Mouse (Mus musculus): ENCODE measurements around the gene Dars.

Dars gene

GRCm38 (mm10) chr1:128416584-128417532 is at the start of gene Dars:
TSS of gene Dars (minus strand) at chr1:128417368.
- peak; percentile 95 to 97 for DNase-seq

DNA sequence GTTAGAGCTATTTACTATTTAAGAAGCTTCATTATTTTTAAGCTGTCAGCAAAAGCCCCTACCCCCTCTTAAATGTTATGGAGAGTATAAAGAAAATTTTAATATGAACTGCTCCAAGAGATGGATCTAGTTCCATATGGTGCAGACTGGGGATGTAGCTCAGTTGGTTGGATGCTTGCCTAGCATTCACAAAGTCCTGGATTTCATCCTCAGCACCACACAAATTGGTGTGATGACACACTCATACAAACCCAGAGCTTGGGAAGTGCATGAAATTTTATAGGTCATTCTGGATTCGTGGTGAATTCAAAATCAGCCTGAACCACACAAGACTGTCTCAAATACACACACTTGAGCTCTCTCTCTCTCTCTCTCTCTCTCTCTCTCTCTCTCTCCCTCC is 49.7 kb upstream of the Dars start:
- no peak for DNase-seq

DNA sequence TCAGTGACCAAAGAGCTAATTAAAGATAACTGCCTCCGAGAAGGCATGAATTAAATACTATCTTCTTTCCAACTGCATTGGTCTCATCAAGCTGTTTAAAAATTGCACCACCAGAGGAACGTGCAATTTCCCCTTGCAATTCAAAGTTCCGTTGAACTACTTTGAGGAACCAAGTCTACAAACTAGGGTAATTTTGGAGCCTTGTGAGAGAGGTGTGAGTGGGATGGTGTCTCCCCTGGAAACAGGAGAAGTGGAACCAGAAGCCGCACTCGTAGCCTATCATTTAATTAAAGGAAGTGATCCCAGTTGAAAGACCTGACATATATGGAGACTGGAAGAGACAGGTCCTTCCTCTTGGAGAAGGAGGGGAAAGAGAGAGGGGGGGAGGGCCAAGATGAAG is 46.3 kb upstream of the Dars start:
- no peak for DNase-seq

- no peak for DNase-seq
Measured at GRCm38 (mm10) chr1:128462389-128462788, 45.2 kb upstream of the Dars start.

GRCm38 (mm10) chr1:128460780-128461179 is 43.6 kb upstream of the Dars start:
- no peak for DNase-seq

DNA sequence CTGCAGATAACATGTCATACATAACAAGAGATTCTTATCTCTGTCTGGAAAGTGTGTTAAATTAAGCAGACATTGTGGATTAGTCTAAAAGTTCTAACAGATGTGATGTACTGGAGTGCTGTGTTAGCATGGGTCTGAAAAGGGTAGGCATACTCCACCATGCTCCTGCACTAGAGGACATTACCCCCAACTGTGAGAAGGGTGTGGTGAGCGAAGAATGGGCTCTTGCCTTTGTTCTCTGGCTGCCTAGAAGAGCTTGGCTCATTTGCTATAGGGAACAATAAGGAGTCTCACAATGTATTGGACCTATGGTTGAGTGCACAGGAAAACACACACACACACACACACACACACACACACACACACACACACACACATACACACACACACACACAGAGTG is 42.3 kb upstream of the Dars start:
- DNase-seq, result no peak

DNA sequence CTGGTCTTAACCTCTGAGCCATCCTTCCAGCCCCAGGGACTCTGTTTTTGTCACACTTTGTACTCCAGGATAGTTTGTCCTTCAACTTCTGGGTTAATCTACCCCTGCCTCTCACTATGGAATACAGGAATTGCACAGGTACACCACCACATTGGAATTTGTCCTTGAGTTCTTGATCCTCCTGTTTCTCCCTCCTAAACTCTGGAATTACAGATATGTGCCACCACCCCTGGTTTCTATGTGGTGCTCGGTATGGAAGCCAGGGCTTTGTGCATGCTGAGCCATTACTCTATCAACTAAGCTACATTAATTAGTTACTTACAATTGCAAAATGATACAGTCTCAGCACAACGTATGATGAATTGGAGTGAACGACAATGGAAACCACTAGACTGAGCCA is 41.8 kb upstream of the Dars start:
- no peak for DNase-seq

DNA sequence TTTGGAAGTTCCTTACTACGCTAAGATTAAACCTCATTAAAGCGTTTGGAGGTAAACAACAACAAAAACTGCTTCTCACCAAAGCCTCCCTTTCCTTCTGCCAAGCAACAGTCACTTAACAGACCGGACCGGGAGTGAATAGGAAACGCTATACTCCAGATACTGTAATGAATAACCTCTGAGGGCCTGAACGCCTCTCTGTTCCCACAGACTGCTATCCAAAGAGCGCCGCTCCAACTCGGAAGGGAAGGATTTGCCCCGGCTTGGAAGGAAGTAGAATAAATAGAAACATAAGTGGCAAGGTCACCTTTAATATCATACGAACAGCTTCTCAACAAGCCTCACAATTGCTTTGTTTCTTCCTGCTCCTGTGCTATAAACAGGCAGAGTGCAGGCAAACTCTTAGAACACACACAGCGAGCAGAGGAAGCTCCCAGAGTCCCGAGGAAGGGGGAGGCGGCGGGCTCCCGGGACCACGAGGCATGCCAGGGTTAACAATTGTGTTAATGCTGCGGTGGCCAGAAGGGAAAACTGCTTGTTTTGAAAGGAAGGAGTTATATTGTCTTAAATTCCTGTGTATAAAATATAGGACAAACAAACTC is 39.8 kb upstream of the Dars start:
- peak; percentile 60 to 74 for DNase-seq

GRCm38 (mm10) chr1:128456271-128456670 is 39.1 kb upstream of the Dars start:
- peak in 1 of 2 experiments; percentile 6 for DNase-seq

DNA sequence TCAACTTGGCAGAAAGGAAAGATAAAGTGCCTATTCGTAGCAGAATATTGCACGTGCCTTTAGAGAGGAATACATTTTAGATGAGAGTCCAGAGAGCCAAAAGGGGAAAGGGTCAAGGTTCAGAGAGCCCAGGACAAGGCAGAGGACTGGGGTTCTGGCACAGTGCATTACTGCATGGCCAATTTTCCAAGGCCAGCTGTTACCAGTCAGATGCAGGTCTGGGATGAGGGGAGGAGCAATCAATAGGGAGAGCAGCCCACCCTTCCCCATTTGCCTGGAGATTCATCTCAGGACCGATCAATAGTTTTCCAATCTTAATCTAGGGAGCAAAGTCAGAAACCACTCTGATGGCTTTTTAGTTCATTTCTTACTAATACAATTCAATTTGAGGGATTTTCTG is 35.0 kb upstream of the Dars start:
- DNase-seq, result no peak

DNA sequence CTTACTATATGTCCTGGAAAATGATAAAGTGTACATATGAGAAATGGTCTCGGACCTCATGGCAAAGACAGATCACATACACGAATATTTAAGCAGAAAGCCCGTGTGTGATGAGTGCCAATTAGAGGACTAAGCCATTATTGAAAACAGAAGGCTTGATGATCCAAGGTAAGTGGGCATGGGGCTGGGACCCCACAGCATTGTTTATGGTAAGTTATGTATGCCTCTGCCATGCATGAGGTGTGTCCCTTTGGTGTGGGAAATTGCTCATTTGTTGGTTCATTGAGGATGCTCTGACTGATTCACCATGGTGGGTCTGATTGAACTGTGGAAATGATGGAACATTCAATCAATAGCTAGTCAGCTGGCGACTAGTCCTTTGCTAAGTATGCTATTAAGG is 34.0 kb upstream of the Dars start:
- DNase-seq, result no peak

- no peak for DNase-seq
Measured at GRCm38 (mm10) chr1:128447206-128447902, 30.2 kb upstream of the Dars start.

DNA sequence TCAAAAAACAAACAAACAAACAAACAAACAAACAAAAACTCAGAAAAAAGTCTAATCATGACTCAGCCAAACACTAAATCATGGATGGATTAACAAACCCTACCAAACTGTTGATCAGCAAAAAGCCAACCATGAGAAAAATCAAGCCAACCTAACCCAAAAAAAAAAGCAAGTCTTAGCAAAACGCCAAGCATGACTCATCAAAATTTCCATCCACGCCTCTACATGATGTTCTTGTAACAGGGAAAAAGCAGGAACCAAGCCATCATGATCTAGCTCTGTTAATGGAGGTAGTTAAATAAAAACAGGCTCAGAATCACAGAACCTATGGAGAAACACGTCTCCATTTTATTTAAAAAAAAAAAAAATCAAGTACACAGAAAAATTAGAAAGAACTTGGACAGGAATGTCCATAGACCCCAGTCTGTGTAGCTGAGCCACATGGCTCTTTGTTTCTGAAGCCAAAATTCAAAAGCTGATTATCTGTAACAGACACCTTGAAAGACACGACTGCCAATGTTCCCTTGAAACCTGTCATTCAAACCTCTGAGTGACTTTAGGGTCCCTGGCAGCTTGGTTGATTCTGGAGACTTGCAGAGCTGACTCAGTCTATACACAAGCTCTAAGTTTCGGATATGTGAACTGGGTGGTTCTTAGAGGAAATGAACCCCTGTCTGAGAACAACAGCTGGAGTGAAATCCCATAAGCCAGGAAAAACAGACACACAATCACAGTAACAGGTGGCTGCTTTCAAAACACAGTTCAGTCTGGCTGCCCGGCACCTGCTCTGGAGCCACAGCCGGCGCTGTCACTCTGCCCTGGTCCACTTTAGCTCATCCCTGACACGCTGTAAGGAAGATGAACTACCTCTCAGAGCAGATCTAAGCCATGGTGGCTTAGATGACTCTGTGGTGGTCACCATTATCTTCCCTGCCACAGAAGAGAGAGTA is 27.0 kb upstream of the Dars start:
- no peak for DNase-seq

- DNase-seq, result no peak
Measured at GRCm38 (mm10) chr1:128441129-128441473, 23.9 kb upstream of the Dars start.

GRCm38 (mm10) chr1:128440386-128441128 is 23.4 kb upstream of the Dars start:
- peak in 1 of 2 experiments; percentile 13 for DNase-seq

DNA sequence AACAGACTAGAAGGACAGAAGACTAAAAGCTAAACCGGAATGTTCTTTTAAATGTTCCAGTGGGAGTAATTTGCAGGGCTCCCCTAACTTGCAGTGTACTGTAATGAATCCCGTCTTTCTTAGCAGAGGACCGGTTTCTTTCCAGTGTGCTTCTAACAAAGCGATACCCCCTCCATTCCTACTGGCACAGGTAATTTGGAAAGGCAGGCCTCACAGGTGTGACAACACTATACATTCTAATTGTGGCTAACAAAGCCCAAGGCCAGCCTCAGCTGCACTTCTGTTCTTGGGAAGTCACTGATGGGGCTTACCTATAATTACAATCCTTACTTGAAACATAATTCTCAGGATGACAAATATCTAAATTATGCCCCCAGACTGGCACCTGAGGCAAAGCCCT is 22.4 kb upstream of the Dars start:
- DNase-seq, result no peak

GRCm38 (mm10) chr1:128438526-128438925 is 21.4 kb upstream of the Dars start:
- DNase-seq, result no peak

GRCm38 (mm10) chr1:128437276-128437675 is 20.1 kb upstream of the Dars start:
- DNase-seq, result no peak

GRCm38 (mm10) chr1:128436015-128436414 is 18.8 kb upstream of the Dars start:
- DNase-seq, result no peak

DNA sequence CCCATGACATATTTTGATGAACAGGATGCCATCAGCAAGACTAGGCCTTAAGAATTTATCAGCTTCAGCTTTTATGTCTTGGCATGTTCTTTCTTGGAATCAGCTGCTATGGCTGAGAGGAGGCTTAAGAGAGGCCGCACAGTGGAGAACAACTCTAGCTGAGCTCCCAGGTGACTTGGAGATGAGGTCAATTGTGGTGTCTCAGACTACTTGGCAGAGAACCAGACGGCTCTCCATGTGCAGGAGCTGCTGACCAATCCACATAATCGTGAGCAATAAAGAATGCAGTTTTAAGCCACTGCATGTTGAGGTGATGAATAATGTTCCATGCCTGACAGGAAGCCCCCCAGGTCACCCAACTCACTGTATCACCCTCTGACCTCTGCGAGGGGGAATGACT is 18.4 kb upstream of the Dars start:
- no peak for DNase-seq

DNA sequence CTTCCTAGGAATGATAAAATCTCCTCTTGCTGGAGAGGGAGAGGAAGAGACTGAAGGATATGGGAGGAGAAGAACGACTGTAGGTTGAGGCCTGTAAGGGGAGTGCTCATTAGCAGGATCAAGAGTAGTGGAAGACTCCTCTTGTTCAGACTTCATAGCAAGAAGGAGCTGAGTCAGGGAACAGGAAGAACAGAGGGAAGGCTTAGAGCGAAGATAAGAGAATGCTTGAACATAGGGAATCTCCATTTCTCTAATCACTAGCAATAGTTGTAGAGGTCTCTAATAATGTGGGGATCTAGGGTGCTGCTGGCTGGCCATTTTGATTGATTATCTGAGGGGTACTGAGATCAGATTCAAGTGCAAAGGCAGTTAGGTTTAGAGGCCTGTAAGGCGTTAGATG is 7.8 kb upstream of the Dars start:
- no peak for DNase-seq

GRCm38 (mm10) chr1:128417533-128417888 is 343 bp upstream of the Dars start:
- no peak for DNase-seq

Data from kidney, postnatal 4 days (tissue).